Mouse (Mus musculus) stomach, embryonic 16.5 days (tissue): ENCODE measurements around the gene Cplx1. TPM values are rescaled to one million over a fixed set of nuclear protein-coding genes. Genes with fewer than 3 reads are reported as not detected.

Experiments
- ATAC-seq: fragments of 200-750 bp; cut with Nextera tagmentation; 2 replicates; pipeline ENCODE4 v1.8.0; 2017; ENCODE audit warnings: moderate number of reproducible peaks, moderate TSS enrichment; ENCODE audit not compliant: insufficient read depth, low FRiP score
- H3K27ac ChIP-seq: fragments of 300-500 bp; sonication (generic); 2 replicates; pipeline ENCODE4 v1.5.1; 2014; ENCODE audit warnings: low read length
- H3K27me3 ChIP-seq: fragments of 300-500 bp; sonication (generic); 2 replicates; pipeline ENCODE4 v1.6.1; 2014; ENCODE audit warnings: low read length, control low read depth, mixed read lengths; ENCODE audit not compliant: control insufficient read depth, insufficient read depth
- H3K36me3 ChIP-seq: fragments of 300-500 bp; sonication (generic); 2 replicates; pipeline ENCODE4 v1.6.1; 2014; ENCODE audit warnings: low read length; ENCODE audit not compliant: control insufficient read depth, insufficient read depth
- H3K4me1 ChIP-seq: fragments of 300-500 bp; sonication (generic); 2 replicates; pipeline ENCODE4 v1.6.1; 2014; ENCODE audit warnings: low read length, control low read depth, mixed read lengths; ENCODE audit not compliant: control insufficient read depth, insufficient read depth
- H3K4me2 ChIP-seq: fragments of 300-500 bp; sonication (generic); 2 replicates; pipeline ENCODE4 v1.6.1; 2014; ENCODE audit warnings: low read depth, low read length, mixed read lengths
- H3K4me3 ChIP-seq: fragments of 300-500 bp; sonication (generic); replicated peaks from 2 replicates; pipeline ENCODE4 v1.5.1; 2014; ENCODE audit warnings: mild to moderate bottlenecking, low read length
- H3K9ac ChIP-seq: fragments of 300-500 bp; sonication (generic); 2 replicates; pipeline ENCODE4 v1.6.1; 2014; ENCODE audit warnings: low read length
- H3K9me3 ChIP-seq: fragments of 300-500 bp; sonication (generic); replicated peaks from 2 replicates; pipeline ENCODE4 v1.6.1; 2016; ENCODE audit warnings: low read length, control low read depth; ENCODE audit not compliant: control insufficient read depth
- WGBS: fragments of 180-500 bp; shearing (Covaris S2); extraction: QIAGEN DNeasy Blood & Tissue Kit; methylation state at CpG from one replicate; pipeline ENCODE4 v1.1.7; 2014; 5-methylcytosine and 5-hydroxymethylcytosine counted together
- polyA plus RNA-seq: library from polyadenylated mRNA; unstranded; fragments of >200 nt; fragmentation: Nextera tagmentation; extraction: Ambion mirVana; gene quantifications from 2 replicates; pipeline ENCODE4 v1.2.1, GENCODE M21; 2015

Cplx1 gene
- polyA plus RNA-seq, 1 experiment from 2014 or later, result 2.9 TPM

DNA sequence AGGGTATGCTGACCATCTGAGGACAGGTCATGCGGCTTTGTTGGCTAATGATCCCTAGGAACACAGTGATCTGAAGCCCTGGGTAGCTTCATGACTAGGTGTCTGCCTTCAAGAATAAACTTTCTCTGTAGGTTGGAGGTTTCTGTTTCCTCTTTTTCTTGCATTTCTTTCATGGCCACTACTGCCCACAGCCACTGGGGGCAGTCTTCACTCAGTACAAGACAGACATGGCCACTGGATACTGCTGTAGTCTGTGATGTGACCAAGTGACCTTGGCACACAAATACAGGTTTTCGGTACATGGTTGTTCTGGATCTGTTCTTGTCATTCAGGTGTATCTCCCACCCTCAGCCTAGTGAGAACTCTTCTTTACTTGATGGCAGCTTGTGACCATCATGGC lies 64.6 kb downstream of the Cplx1 start:
- Histone ChIP-seq H3K4me2 (no peak overlapping the region), H3K36me3 (peaks cover 10% of the 10 kb centered on the region), H3K4me1 (no peaks in the 10 kb centered on the region), H3K9me3 (no peaks in the 10 kb centered on the region), H3K4me3 (no peak overlapping the region), H3K27ac (no peak overlapping the region), H3K9ac (no peak overlapping the region), H3K27me3 (no peaks in the 10 kb centered on the region)
- 87% methylated on average over 2 of the region's 2 CpGs for WGBS
- ATAC-seq, result no peak

DNA sequence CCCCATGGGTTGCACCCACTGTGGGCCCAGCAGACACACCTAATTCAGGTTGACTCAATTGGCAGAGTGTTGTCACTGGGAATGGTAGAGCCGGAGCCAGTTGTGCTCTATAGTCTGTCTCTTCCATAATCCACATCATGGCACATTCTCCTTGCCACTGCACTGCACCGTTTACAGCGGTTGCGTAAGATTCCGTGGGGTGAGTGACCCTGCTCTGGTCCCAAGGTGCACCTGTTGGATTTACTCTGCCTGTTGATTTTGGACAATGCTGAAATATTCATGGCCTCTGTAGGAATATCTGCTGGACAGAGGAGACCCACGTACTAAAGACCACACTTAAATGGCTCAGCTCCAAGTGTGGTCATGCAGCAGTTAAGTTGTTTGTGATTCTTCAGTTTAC lies 66.8 kb downstream of the Cplx1 start:
- ATAC-seq, result no peak
- peaks cover 2% of the 10 kb centered on the region; the same call in 1 of the 2 replicates for H3K36me3 ChIP-seq

DNA sequence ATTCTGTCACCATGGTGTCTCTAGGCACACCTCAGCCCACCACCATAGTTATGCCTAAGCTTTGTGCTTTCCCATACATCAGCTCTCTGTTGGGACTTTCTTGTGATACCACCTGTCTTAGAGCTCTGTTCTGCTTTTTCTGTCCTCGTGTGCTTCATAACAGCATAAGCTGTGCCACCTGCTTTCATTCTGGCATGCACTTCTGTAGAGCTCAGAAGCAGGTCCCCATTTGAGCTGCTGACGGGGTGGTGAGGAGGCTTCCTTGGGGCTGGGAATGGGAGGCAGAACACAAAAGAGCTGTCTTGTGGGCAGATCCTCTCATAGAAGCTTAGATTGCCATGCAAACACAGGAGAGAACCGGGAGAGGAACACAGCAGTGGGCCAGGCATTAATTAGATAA lies 73.8 kb downstream of the Cplx1 start:
- Histone ChIP-seq H3K9me3 (no peaks in the 10 kb centered on the region), H3K9ac (no peak overlapping the region), H3K27ac (no peak overlapping the region), H3K4me2 (no peak overlapping the region), H3K36me3 (peaks cover 26% of the 10 kb centered on the region), H3K4me3 (no peak overlapping the region), H3K4me1 (no peaks in the 10 kb centered on the region), H3K27me3 (no peaks in the 10 kb centered on the region)
- WGBS, result 83% methylated on average over 3 of the region's 3 CpGs
- no peak for ATAC-seq

More for the DNA sequence above, 66.8 kb downstream of the Cplx1 start:
- Histone ChIP-seq H3K9me3 (no peaks in the 10 kb centered on the region), H3K4me3 (no peak overlapping the region), H3K4me2 (no peak overlapping the region), H3K27ac (no peak overlapping the region), H3K9ac (no peak overlapping the region), H3K27me3 (no peaks in the 10 kb centered on the region), H3K4me1 (no peaks in the 10 kb centered on the region)
- 89% methylated on average over 6 of the region's 6 CpGs for WGBS

DNA sequence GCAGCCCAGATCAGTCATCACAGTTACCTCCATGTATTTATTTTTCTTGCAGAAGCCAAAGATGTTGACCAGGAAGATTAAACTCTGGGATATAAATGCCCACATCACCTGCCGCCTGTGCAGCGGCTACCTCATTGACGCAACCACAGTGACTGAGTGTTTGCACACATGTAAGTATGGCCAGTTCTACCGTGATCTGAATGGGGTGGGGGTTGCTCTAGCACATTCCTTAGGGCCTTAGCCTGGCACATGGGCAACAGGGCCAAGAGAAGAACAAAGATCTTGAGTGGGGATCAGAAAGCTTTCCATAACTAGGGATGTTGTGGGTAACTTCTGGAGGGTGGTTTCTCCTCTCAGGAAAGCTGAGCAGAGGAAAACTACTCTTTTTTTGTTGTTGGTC lies 76.1 kb downstream of the Cplx1 start:
- no peaks in the 10 kb centered on the region for H3K4me1 ChIP-seq
- H3K27me3 ChIP-seq, result no peaks in the 10 kb centered on the region
- no peak for ATAC-seq
- H3K4me2 ChIP-seq, result no peak overlapping the region
- H3K36me3 ChIP-seq, result peaks cover 26% of the 10 kb centered on the region
- no peak overlapping the region for H3K27ac ChIP-seq
- H3K4me3 ChIP-seq, result no peak overlapping the region
- no peak overlapping the region for H3K9ac ChIP-seq
- no peaks in the 10 kb centered on the region for H3K9me3 ChIP-seq
- 84% methylated on average over 4 of the region's 4 CpGs for WGBS

DNA sequence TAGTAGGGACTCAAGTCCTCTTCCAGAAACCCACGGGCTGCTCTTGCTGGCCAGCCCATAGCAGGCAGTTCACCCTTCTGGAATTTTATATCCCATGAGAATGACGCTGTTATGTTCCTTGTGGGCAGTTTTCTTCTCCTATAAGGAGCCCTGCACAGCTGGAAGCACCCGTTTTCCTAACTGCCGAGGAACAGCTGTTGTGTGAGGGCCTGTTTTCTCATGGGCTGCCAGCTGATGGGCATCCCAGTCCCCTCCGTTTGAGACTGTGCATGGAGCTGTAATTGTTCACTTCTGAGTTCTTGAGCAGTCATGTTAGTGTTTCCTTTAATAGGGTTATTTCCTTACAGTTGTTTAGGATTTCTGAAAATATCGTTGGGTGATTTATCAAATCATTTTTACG lies 80.2 kb downstream of the Cplx1 start:
- H3K27me3 ChIP-seq, result no peaks in the 10 kb centered on the region
- no peak overlapping the region for H3K27ac ChIP-seq
- H3K4me3 ChIP-seq, result no peak overlapping the region
- WGBS, result 65% methylated on average over 7 of the region's 7 CpGs
- peaks cover 12% of the 10 kb centered on the region for H3K36me3 ChIP-seq
- H3K9ac ChIP-seq, result no peak overlapping the region
- no peak for ATAC-seq
- 0 out of 2 replicates have a peak, but pooled peaks cover 4% of the 10 kb centered on the region for H3K4me1 ChIP-seq
- H3K4me2 ChIP-seq, result no peak overlapping the region
- no peaks in the 10 kb centered on the region for H3K9me3 ChIP-seq

Other genes starting within 250 kb of the Cplx1 start
- 8.0 and 8.8 TPM in 2 replicates for gene Pigg, start 237.4 kb downstream of the Cplx1 start, polyA plus RNA-seq
- gene Gm42517, start 182.1 kb downstream of the Cplx1 start, polyA plus RNA-seq, result 0.12 TPM in 1 of 2 replicates, not detected in the other
- gene Pde6b, start 161.6 kb downstream of the Cplx1 start, polyA plus RNA-seq, result 0.34 and 0.59 TPM in 2 replicates
- gene Atp5k, start 115.6 kb downstream of the Cplx1 start, polyA plus RNA-seq, result 366 and 477 TPM in 2 replicates
- gene Mfsd7a, start 101.1 kb downstream of the Cplx1 start, polyA plus RNA-seq, result 0.67 and 0.69 TPM in 2 replicates
- 16.2 and 19.1 TPM in 2 replicates for gene Pcgf3, start 88.8 kb downstream of the Cplx1 start, polyA plus RNA-seq
- 62.9 and 67.9 TPM in 2 replicates for gene Gak, start 79.7 kb upstream of the Cplx1 start, polyA plus RNA-seq
- gene Tmem175, start 79.7 kb upstream of the Cplx1 start, polyA plus RNA-seq, result 27.1 and 27.7 TPM in 2 replicates
- gene Idua, start 110.3 kb upstream of the Cplx1 start, polyA plus RNA-seq, result 13.5 and 15.2 TPM in 2 replicates
- 10.7 and 14.5 TPM in 2 replicates for gene Dgkq, start 119.6 kb upstream of the Cplx1 start, polyA plus RNA-seq
- gene Slc26a1, start 125.5 kb upstream of the Cplx1 start, polyA plus RNA-seq, result 1.8 and 3.0 TPM in 2 replicates
- gene Fgfrl1, start 142.4 kb upstream of the Cplx1 start, polyA plus RNA-seq, result 7.8 and 11.7 TPM in 2 replicates
- gene Rnf212, start 225.0 kb upstream of the Cplx1 start, polyA plus RNA-seq, result 0.43 and 0.85 TPM in 2 replicates
- gene Tmed11, start 245.3 kb upstream of the Cplx1 start, polyA plus RNA-seq, result 5.3 and 7.6 TPM in 2 replicates